Mouse (Mus musculus) MEL (cell line): Measurements from ENCODE around the gene Atxn10. TPM values are rescaled to one million over a fixed set of nuclear protein-coding genes. Genes with fewer than 3 reads are reported as not detected.
A peak's percentile ranks its signal among the peaks of the same experiment; 100 is the strongest.

Experiments used
- DNase-seq: peaks from one replicate; pipeline ENCODE4 v3.0.0; 2011; ENCODE audit warnings: low read depth, low spot score
- H3K27ac ChIP-seq: 2 replicates; pipeline ENCODE4 v1.5.1; 2012; ENCODE audit warnings: low read depth, mild to moderate bottlenecking, control low read depth, low read length, moderate library complexity; ENCODE audit not compliant: control insufficient read depth
- H3K27me3 ChIP-seq, 2 experiments: fragments of 150-350 bp in 1 of 2; sonication (generic) in 1 of 2; 2 replicates each; pipeline ENCODE4 v1.6.1; 2012; ENCODE audit warnings: low read length in 2 of 2, mild to moderate bottlenecking in 2 of 2, improper control_type of control experiment in 1 of 2, moderate library complexity in 1 of 2; ENCODE audit not compliant: insufficient read depth in 2 of 2, control insufficient read depth in 1 of 2
- H3K36me3 ChIP-seq, 2 experiments: 2 replicates each; pipeline ENCODE4 v1.6.1; 2012 to 2014; ENCODE audit warnings: low read length in 2 of 2, improper control_type of control experiment in 1 of 2, inconsistent platforms in 1 of 2, mild to moderate bottlenecking in 1 of 2; ENCODE audit not compliant: insufficient read depth in 2 of 2, control insufficient read depth in 1 of 2
- H3K4me1 ChIP-seq, 2 experiments: fragments of 150-350 bp in 1 of 2; sonication (generic) in 1 of 2; 2 replicates each; pipeline ENCODE4 v1.6.1; 2012; ENCODE audit warnings: low read length in 2 of 2, improper control_type of control experiment in 1 of 2, mild to moderate bottlenecking in 1 of 2; ENCODE audit not compliant: insufficient read depth in 2 of 2, control insufficient read depth in 1 of 2
- H3K4me3 ChIP-seq, 2 experiments: fragments of 150-350 bp in 1 of 2; sonication (generic) in 1 of 2; 2 replicates each; pipeline ENCODE4 v1.5.1; 2012; ENCODE audit warnings: low read depth in 2 of 2, low read length in 2 of 2, mild to moderate bottlenecking in 2 of 2, moderate library complexity in 2 of 2, control low read depth in 1 of 2, improper control_type of control experiment in 1 of 2; ENCODE audit not compliant: control insufficient read depth in 1 of 2, insufficient read depth in 1 of 2
- H3K79me2 ChIP-seq: 2 replicates; pipeline ENCODE4 v1.6.1; 2012; ENCODE audit warnings: mild to moderate bottlenecking, low read length, moderate library complexity; ENCODE audit not compliant: control insufficient read depth, poor library complexity, insufficient read depth
- H3K9ac ChIP-seq: 2 replicates; pipeline ENCODE4 v1.6.1; 2012; ENCODE audit warnings: low read depth, mild to moderate bottlenecking, control low read depth, low read length, moderate library complexity; ENCODE audit not compliant: control insufficient read depth, poor library complexity, severe bottlenecking
- H3K9me3 ChIP-seq: fragments of 150-350 bp; sonication (generic); replicated peaks from 2 replicates; pipeline ENCODE4 v1.6.1; 2012; ENCODE audit warnings: mild to moderate bottlenecking, low read length, improper control_type of control experiment, moderate library complexity; ENCODE audit not compliant: insufficient read depth
- BHLHE40 ChIP-seq: IDR thresholded peaks from 2 replicates; pipeline ENCODE4 v1.6.1; 2012; ENCODE audit warnings: low read depth, mild to moderate bottlenecking, inconsistent platforms, low read length, improper control_type of control experiment, borderline replicate concordance
- CHD2 ChIP-seq: IDR thresholded peaks from 2 replicates; pipeline ENCODE4 v1.6.1; 2011; ENCODE audit warnings: low read length, improper control_type of control experiment
- E2F4 ChIP-seq: IDR thresholded peaks from 2 replicates; pipeline ENCODE4 v1.6.1; 2011; ENCODE audit warnings: low read depth, low read length, improper control_type of control experiment, borderline replicate concordance
- EP300 ChIP-seq, 2 experiments: IDR thresholded peaks; 2 replicates each; pipeline ENCODE4 v1.6.1; 2011; ENCODE audit warnings: improper control_type of control experiment in 2 of 2, low read length in 2 of 2, low read depth in 1 of 2, mild to moderate bottlenecking in 1 of 2
- ETS1 ChIP-seq: IDR thresholded peaks from 2 replicates; pipeline ENCODE4 v1.6.1; 2012; ENCODE audit warnings: low read depth, mild to moderate bottlenecking, inconsistent platforms, low read length, improper control_type of control experiment, moderate library complexity
- GABPA ChIP-seq: IDR thresholded peaks from 2 replicates; pipeline ENCODE4 v1.6.1; 2012; ENCODE audit warnings: low read depth, mild to moderate bottlenecking, inconsistent platforms, low read length, improper control_type of control experiment, moderate library complexity
- GATA1 ChIP-seq: IDR thresholded peaks from 2 replicates; pipeline ENCODE4 v1.6.1; 2011; ENCODE audit warnings: low read depth, low read length, improper control_type of control experiment
- MAZ ChIP-seq: IDR thresholded peaks from 2 replicates; pipeline ENCODE4 v1.6.1; 2012; ENCODE audit warnings: low read depth, mild to moderate bottlenecking, inconsistent platforms, low read length, improper control_type of control experiment
- MXI1 ChIP-seq: IDR thresholded peaks from 2 replicates; pipeline ENCODE4 v1.6.1; 2011; ENCODE audit warnings: mild to moderate bottlenecking, low read depth, low read length, improper control_type of control experiment
- NELFE ChIP-seq: IDR thresholded peaks from 2 replicates; pipeline ENCODE4 v1.6.1; 2011; ENCODE audit warnings: low read depth, low read length, improper control_type of control experiment
- NRF1 ChIP-seq: IDR thresholded peaks from 2 replicates; pipeline ENCODE4 v1.6.1; 2014; ENCODE audit warnings: low read depth, mild to moderate bottlenecking, inconsistent platforms, low read length, improper control_type of control experiment, moderate library complexity; ENCODE audit not compliant: poor library complexity, insufficient read depth, severe bottlenecking
- POLR2AphosphoS2 ChIP-seq: IDR thresholded peaks from 2 replicates; pipeline ENCODE4 v1.6.1; 2011; ENCODE audit warnings: low read length, improper control_type of control experiment
- RAD21 ChIP-seq: IDR thresholded peaks from 2 replicates; pipeline ENCODE4 v1.6.1; 2011; ENCODE audit warnings: mild to moderate bottlenecking, low read depth, low read length, improper control_type of control experiment
- SIN3A ChIP-seq: IDR thresholded peaks from 2 replicates; pipeline ENCODE4 v1.6.1; 2012; ENCODE audit warnings: low read length, improper control_type of control experiment, inconsistent platforms
- UBTF ChIP-seq: IDR thresholded peaks from 2 replicates; pipeline ENCODE4 v1.6.1; 2012; ENCODE audit warnings: low read depth, mild to moderate bottlenecking, inconsistent platforms, low read length, improper control_type of control experiment, moderate library complexity, borderline replicate concordance; ENCODE audit not compliant: insufficient read depth
- USF1 ChIP-seq: IDR thresholded peaks from 2 replicates; pipeline ENCODE4 v1.6.1; 2014; ENCODE audit warnings: low read depth, mild to moderate bottlenecking, inconsistent platforms, low read length, improper control_type of control experiment, moderate library complexity
- ZC3H11A ChIP-seq: IDR thresholded peaks from 2 replicates; pipeline ENCODE4 v1.6.1; 2012; ENCODE audit warnings: low read depth, mild to moderate bottlenecking, inconsistent platforms, low read length, improper control_type of control experiment
- ZNF384 ChIP-seq: IDR thresholded peaks from 2 replicates; pipeline ENCODE4 v1.6.1; 2012; ENCODE audit warnings: low read depth, mild to moderate bottlenecking, inconsistent platforms, low read length, improper control_type of control experiment
- polyA plus RNA-seq, 2 experiments: library from polyadenylated mRNA; stranded (reverse) in 1 of 2; unstranded in 1 of 2; fragments of >175 nt in 1 of 2; fragments of >200 nt in 1 of 2; gene quantifications; 2 replicates each; pipeline versions ENCODE4 v1.2.1 to v1.2.4; 2012; ENCODE audit warnings: low replicate concordance in 2 of 2, low read depth in 1 of 2; ENCODE audit not compliant: insufficient read length in 2 of 2, insufficient read depth in 1 of 2, missing spikeins in 1 of 2
- total RNA-seq: library from RNA; depleted of rRNA; stranded (reverse); fragments of 300-350 nt; gene quantifications from 2 replicates; pipeline ENCODE4 v1.2.3, GENCODE M21; 2012

Gene Atxn10
- total and polyA plus RNA-seq, 3 experiments: 24.5 to 75.6 (median 45.0) TPM

- Histone ChIP-seq H3K79me2 (peaks cover 14% of the 10 kb centered on the region), H3K4me1 (peaks cover 2 to 3% of the 10 kb centered on the region in 2 experiments; a peak in 3 of 4 replicates), H3K27ac (no peak overlapping the region), H3K9me3 (no peaks in the 10 kb centered on the region), H3K27me3 (no peaks in the 10 kb centered on the region), H3K4me3 (no peak overlapping the region), H3K36me3 (peaks cover 0 to 5% of the 10 kb centered on the region in 2 experiments; a peak in 1 of 4 replicates), H3K9ac (no peak overlapping the region)
- no peak for TF ChIP-seq BHLHE40
- no peak for TF ChIP-seq UBTF
- TF ChIP-seq ZC3H11A: no peak
- no peak for TF ChIP-seq E2F4
- no peak for TF ChIP-seq ETS1
- no peak for TF ChIP-seq MAZ
- peak; percentile 11 for DNase-seq
Observed at GRCm38 (mm10) chr15:85342246-85342645, 6.2 kb downstream of the Atxn10 start.

- H3K9me3 ChIP-seq: no peaks in the 10 kb centered on the region
- H3K27me3 ChIP-seq: no peaks in the 10 kb centered on the region
- peaks cover 2 to 4% of the 10 kb centered on the region in 2 experiments; a peak in 3 of 4 replicates for H3K4me1 ChIP-seq
- no peak for TF ChIP-seq MAZ
- TF ChIP-seq RAD21: no peak
- TF ChIP-seq NRF1: no peak
- no peak for TF ChIP-seq ZNF384
- TF ChIP-seq CHD2: no peak
- TF ChIP-seq GABPA: no peak
- TF ChIP-seq MXI1: no peak
- H3K9ac ChIP-seq: no peak overlapping the region
- H3K27ac ChIP-seq: no peak overlapping the region
- peaks cover 0 to 5% of the 10 kb centered on the region in 2 experiments; a peak in 2 of 4 replicates for H3K36me3 ChIP-seq
- no peak overlapping the region for H3K4me3 ChIP-seq
- no peak for DNase-seq
- peaks cover 4% of the 10 kb centered on the region; the same call in 1 of the 2 replicates for H3K79me2 ChIP-seq
Observed at GRCm38 (mm10) chr15:85344673-85345072, 8.6 kb downstream of the Atxn10 start.

GRCm38 (mm10) chr15:85347058-85347700, 11.1 kb downstream of the Atxn10 start:
- TF ChIP-seq GABPA: no peak
- TF ChIP-seq POLR2AphosphoS2: no peak
- no peak for TF ChIP-seq ETS1
- TF ChIP-seq NELFE: no peak
- no peak for TF ChIP-seq RAD21
- no peak for TF ChIP-seq SIN3A
- no peak for TF ChIP-seq USF1
- no peak for TF ChIP-seq EP300 (IDR thresholded peaks at IDR 0.05; ENCODE audit: low read depth in 1 of 2, low read length in 2 of 2)
- TF ChIP-seq GATA1: no peak
- Histone ChIP-seq H3K4me3 (no peak overlapping the region), H3K9ac (no peak overlapping the region), H3K9me3 (no peaks in the 10 kb centered on the region), H3K36me3 (peaks cover 0 to 8% of the 10 kb centered on the region in 2 experiments; a peak in 2 of 4 replicates), H3K27me3 (no peaks in the 10 kb centered on the region), H3K79me2 (peaks cover 3% of the 10 kb centered on the region; the same call in 1 of the 2 replicates), H3K27ac (no peak overlapping the region), H3K4me1 (peaks cover 2 to 10% of the 10 kb centered on the region in 2 experiments; a peak in 3 of 4 replicates)
- no peak for DNase-seq
